Mouse (Mus musculus): Measurements from ENCODE around the gene Calr. TPM values are rescaled to one million over a fixed set of nuclear protein-coding genes. Genes with fewer than 3 reads are reported as not detected.
A peak's percentile ranks its signal among the peaks of the same experiment; 100 is the strongest.
"Not testable (repeated sequence)": the region's sequence is repeated elsewhere in the genome, so short reads cannot be mapped to it uniquely, and the experiment has no call there.

Gene Calr
- total RNA-seq, 2 experiments from 2014 or later = 337 to 380 TPM

DNA sequence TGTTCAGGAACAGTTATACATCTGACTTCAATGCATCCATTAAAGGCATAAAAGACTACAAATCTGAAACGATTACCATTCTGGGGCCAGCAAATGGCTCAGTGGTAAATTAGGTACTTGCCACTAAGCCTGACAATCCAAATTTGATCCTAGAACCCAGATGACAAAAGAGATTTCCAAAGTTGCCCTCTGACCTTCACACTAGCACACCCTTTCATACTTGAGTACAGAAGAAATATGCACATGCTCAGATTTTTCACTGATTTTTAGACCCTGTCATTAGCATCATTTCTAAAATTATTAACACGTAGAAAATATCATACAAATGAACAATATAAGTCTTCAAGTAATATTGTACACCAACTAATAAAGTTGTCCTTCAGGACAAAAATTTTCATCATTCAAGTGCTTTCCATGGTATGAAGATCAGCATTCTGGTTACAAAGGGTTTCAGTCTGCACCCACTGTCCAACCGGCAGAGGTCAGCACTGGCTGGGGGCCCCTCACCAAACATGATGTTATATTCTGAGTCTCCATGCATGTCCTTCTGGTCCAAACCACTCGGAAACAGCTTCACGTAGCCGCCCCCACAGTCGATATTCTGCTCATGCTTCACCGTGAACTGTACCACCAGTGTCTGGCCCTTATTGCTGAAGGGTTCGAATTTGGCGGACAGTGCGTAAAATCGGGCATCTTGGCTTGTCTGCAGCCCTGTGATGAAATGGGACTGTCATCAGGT lies 1.2 kb downstream of the Calr start:
- peak in 1 of 2 experiments; percentile 46 for DNase-seq
- intact Hi-C loops (cut with DNase I) = loop anchor here (5.0 kb wide), 1 partner anchor 57 kb away; the partner anchor contains the start of gene Klf1

- no peak for DNase-seq
- intact Hi-C loops (cut with DNase I) = loop anchor here (5.0 kb wide), 1 partner anchor 58 kb away; the partner anchor contains the start of gene Klf1
These were observed 2.2 kb downstream of the Calr start for GRCm38 (mm10) chr8:84844397-84845070.

DNA sequence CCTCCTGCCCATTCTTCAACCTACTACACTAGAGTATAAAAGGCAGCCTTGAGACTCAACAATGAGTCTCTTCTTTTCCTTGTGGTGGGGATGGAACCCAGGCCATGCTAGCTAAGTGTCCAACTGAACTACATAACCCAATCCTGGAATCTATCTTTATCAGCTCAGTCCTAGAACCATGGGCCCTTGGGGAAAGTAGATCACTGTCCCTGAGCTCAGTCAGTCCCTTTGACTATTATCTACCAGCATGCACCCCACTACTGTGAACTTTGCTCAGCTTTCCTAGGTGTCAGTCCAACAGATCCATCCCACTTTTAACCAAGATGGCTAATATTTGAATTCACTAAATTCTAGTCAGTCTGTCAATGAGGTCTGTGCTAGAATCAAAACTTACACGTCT lies 5.2 kb downstream of the Calr start:
- DNase-seq = no peak

DNA sequence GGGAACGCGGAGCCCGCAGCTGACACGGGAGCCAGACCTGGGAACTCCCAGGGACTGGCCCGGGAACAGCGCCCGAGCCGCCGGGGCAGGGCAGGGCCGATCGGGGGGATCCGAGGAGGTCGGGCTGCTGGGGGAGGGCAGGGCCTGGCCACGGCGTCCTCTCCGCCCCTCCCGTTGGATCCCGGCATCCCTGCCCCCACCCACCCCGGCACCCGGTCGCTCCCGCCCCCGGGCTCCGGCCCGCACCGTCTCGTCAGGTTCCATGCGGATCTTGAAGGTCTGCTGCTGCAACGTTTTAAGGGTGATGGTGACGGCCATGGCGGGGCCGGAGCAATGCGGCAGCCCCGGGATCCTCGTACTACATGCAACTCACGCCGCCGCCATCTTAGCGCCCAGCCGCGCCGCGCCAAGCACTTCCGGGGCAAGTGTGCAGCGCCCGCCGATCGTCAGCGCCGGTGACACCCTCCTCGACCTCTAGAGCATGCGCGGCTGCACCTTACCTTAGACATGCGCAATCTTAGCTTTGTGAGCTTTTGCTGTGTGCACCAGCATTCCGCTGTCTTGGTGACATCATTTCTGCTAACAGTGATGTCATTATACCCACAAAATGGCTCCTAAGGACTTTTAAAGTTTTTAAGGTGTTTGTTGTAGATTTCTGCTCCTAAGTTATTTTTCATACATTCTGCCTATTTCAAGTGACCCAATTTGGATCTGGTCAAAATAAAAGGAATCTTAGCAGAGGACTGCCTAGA lies 6.3 kb downstream of the Calr start, which contains the start of gene Rad23a:
Gene Rad23a (minus strand): TSS at position 418 of the 752 bp plus-strand sequence.
- intact Hi-C loops (cut with DNase I) = no loop called here
- DNase-seq = peak; percentile 88 to 91

More for the DNA sequence above, 5.2 kb downstream of the Calr start:
- intact Hi-C loops (cut with DNase I) = no loop called here

DNA sequence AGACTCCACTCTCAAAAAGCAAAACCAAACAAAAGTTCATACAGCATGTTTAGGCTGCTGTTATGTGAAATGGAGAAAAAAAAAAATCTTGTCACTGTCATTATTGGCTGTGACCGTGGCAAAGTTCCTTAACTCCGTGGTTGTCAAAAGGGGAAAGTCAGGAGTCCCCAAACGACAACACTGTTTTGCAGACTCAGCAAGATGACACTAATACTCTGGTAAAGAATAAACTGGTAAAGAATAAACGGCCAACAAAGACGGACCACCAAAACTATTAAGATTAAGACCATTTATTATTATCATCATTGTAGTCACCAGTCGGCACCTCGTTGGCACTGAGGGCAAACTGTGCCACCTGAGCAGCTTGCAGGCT lies 6.9 kb downstream of the Calr start:
- intact Hi-C loops (cut with DNase I) = no loop called here
- DNase-seq = no peak

- intact Hi-C loops (cut with DNase I) = no loop called here
- no peak for DNase-seq
These were observed 7.3 kb downstream of the Calr start for GRCm38 (mm10) chr8:84839411-84839810.

DNA sequence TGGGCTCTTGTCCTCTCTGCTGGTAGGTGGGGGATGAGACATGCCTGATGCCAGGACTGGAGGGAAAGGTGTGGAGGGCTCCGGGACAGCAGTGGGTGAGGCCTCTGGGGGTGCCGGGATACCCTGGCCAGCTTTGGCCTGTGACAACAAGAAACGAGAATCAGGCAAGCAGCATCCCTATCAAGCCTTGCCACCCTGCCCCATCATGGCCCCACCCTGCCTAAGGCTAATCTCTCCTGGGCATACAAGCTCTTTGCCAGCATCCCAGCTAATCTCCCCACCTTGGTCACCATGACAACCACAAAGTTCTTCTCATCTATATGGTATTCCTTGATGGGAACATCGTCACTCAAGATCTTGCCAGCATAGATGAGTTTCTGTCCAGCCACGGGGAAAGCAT lies 8.2 kb downstream of the Calr start:
- DNase-seq = no peak
- intact Hi-C loops (cut with DNase I) = no loop called here

DNA sequence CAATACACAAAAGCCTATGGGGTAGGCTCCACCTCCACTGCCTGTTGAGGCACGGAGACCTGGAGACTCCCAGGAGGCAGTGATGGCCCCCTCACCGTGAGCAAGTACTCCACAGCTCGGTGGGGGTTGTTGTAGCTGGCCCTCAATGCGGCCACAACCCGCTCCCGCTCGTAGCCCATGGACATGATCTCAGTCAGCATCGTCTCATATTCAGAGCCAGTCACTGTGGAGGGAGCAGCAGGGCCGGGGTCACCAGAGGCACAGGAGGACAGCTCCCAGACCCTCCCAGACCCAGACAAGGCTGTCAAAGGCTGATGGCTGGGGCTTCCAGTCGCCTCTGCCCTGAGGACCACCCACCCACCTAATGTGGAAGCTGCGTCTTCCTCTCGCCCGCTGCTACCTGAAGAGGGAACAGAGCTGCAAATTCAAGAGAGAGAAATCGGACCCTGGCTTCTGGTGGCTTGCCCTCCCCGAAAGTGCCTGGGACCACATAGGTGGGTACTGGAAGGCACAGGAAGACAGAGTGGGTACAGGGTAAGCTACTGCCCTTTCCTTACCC lies 8.7 kb downstream of the Calr start:
- DNase-seq = no peak
- intact Hi-C loops (cut with DNase I) = no loop called here

DNA sequence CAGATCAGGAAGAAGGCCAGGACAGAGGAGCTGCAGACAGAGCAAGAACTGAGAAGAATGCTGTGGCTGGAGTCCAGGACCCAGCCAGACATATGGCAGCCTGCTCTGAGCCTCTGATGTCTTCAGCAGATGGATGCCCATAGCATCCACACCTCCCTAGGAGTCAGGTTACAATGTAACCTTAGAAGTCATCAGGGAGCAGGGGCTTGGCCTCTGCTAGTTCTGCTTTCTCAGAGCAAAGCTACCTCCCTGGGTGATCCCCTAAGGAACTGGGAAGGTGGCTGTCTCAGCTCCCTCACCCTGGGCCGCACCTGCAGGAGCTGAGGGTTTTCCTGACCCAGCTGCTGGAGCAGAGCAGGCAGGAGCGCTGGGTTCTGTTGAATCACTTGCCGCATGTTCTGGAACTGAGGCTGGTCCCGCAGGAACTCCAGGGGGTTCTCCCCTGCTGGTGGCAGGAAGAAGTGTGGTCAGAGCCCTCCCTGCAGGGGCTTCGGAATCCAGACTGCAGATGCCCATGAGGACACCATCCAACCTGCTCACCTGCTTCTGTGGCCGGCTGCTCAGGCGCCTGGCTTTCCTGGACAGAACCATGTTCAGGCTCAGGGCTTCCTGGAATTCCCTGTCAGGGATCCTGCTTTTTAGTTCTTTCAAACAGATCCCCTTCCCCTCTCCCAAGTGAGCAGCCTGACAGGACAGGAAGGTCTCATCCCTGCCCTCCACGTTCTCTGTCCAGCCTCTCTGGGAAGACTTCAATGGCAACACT lies 9.4 kb downstream of the Calr start:
- intact Hi-C loops (cut with DNase I) = no loop called here
- no peak for DNase-seq

- intact Hi-C loops (cut with DNase I) = no loop called here
- DNase-seq = no peak
These were observed 11.6 kb downstream of the Calr start for GRCm38 (mm10) chr8:84834866-84835855.

DNA sequence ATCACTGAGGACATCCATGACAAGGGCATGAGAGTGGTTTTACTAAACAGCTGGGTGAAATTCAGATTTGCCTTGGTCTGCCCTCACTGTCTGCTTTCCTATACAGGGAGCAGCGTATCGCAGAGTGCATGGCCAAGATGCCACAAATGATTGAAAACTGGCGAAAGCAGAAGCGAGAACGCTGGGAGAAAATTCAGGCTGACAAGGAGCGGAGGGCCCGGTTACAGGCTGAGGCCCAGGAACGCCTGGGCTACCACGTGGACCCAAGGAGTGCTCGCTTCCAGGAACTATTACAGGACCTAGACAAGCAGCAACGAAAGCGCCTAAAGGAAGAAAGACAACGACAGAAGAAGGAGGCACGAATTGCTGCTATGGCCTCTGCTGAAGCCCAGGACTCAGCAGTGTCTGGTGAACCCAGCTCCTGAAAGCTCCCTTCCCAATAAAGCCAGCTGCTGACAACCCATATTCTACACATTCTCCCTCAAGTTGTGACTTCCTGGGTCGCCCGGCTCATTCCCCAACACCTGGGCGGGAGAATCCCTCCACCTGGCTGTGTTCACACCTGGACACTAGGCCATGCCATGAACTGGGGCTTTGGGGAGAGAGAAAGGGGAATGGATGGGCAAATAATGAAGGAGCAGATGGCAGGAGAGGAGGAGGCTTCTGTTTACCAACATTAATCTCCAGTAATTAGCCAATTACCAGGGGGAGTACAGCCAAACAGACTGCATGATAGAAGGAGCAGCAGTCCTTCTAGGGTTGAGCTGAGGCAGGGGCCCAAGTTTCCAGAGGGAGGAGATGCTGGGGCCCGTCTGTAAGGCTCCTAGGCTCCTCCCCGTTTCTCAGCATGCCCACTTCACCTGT lies 12.5 kb downstream of the Calr start:
- intact Hi-C loops (cut with DNase I) = no loop called here
- no peak for DNase-seq

GRCm38 (mm10) chr8:84832759-84833742 lies 13.7 kb downstream of the Calr start:
- intact Hi-C loops (cut with DNase I) = no loop called here
- no peak for DNase-seq

- peak; percentile 83 to 88 for DNase-seq
- intact Hi-C loops (cut with DNase I) = no loop called here
These were observed 14.6 kb downstream of the Calr start for GRCm38 (mm10) chr8:84832034-84832717.

GRCm38 (mm10) chr8:84831490-84831889 lies 15.2 kb downstream of the Calr start, which contains the start of gene Gadd45gip1:
Gadd45gip1 (plus strand) TSS chr8:84831522.
- peak; percentile 28 to 43 for DNase-seq
- intact Hi-C loops (cut with DNase I) = no loop called here

GRCm38 (mm10) chr8:84826518-84826917 lies 20.2 kb downstream of the Calr start:
- intact Hi-C loops (cut with DNase I); DNase-seq: not testable (repeated sequence)

GRCm38 (mm10) chr8:84825636-84826035 lies 21.1 kb downstream of the Calr start:
- intact Hi-C loops (cut with DNase I) = no loop called here
- DNase-seq = no peak
